Mouse (Mus musculus) heart, postnatal 36 days (tissue): ENCODE data around the gene Decr2. TPM values are rescaled to one million over a fixed set of nuclear protein-coding genes. Genes with fewer than 3 reads are reported as not detected.
"Not testable (repeated sequence)": the region's sequence is repeated elsewhere in the genome, so short reads cannot be mapped to it uniquely, and the experiment has no call there.

Experiments
- DNase-seq, 2 experiments: peaks; one replicate each; pipeline ENCODE4 v3.0.0; 2021 to 2022
- intact Hi-C: fragments of 180-260 bp; cut with DNase I; formaldehyde crosslinking; loops from one replicate; pipeline ENCODE4 v1.15.1; 2025
- total RNA-seq, 2 experiments: library from RNA; stranded (reverse); gene quantifications; 2 replicates each; pipeline ENCODE4 v1.2.3; 2021

Gene Decr2
- total RNA-seq, 2 experiments from 2014 or later, result 10.2 to 11.2 TPM

DNA sequence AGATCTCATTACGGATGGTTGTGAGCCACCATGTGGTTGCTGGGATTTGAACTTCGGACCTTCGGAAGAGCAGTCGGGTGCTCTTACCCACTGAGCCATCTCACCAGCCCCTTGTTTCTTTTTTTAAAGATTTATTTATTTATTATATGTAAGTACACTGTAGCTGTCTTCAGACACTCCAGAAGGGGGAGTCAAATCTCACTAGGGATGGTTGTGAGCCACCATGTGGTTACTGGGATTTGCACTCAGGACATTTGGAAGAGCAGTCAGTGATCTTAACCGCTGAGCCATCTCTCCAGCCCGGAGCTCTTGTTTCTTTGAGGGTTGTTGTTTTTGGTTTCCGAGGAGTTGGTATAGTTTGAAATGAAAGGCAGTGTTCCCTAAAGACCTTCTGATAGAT, 24.3 kb upstream of the Decr2 start:
- intact Hi-C loops, DNase-seq: not testable (repeated sequence)

DNA sequence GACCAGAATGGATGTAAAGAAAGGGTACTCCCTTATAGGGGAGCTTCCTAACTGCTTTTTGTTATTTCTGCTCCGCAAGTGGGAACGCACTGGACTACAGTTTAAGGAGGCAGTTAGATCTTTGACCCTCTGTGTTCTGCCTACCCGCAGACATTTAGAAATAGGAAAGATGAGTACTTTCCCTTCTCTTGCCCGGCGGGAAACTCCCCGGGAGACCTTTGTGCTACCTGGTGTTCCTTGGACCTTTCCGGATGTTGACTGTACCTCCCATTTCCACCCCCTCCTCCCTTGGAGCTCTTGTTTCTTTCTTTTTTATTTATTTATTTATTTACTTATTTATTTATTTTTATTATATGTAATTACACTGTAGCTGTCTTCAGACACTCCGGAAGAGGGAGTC, 23.9 kb upstream of the Decr2 start:
- intact Hi-C loops, result no loop called here
- DNase-seq, result no peak

DNA sequence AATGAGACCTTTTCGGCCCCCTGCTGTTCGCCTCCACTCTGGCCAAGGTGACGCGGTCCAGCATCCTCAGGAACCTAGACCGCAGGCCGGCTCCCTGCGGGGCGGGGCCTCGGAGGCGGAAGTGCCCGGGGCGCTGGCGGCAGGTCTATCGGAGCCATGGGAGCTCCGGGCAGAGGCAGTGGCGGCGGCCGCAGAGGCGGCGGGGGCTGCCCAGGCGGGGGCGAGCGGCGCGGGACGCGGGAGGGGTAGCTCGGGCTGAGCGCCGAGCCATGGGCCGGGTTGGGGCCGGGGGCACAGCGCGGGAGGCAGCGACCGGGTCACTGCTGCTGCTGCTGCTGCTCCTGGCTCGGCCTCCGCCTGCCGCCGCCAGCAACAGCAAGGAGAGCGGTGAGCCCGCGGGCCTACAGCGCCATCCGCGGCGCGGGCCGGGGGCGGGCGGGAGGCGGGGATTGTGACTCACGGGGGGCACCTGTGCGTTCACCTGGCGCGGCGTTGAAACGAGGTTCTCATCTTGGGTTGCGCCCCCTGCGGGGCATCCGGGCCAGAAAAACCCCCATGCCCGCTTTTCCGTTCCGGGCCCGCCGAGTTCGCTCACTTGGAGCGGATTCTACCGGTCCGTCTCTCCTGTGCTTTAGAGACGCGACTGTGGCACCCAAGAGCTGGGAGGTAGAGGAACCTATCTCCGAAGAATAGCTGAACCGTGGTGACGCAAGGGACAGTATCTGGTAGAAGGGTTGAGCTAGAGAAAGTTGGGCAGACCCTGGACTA, 23.2 kb upstream of the Decr2 start, which contains the start of gene Tmem8:
Gene Tmem8 (plus strand): TSS at position 119 of the 768 bp plus-strand sequence.
- DNase-seq, result peak; percentile 57 to 67
- intact Hi-C loops, result no loop called here

GRCm38 (mm10) chr17:26112751-26113150, 22.6 kb upstream of the Decr2 start:
- intact Hi-C loops, result no loop called here
- DNase-seq, result no peak

DNA sequence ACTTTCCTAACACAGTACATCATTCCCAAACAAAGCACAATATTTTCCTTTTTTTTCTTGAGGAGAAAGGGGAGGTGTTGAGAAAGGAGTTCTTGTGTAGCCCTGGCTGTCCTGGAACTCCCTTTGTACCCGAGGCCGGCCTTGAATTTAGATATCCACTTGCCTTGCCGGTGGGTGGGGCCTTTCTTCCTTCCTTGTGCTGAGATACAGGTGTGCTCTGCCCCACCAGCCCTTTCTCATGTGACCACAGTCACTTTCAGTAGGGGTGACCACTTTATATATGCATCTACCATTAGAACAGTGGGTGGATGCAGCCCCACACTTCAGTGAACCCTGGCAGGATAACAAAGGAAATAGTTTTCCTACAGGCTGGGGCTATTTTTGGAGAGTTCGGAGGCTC, 21.6 kb upstream of the Decr2 start:
- intact Hi-C loops, result no loop called here
- DNase-seq, result no peak

DNA sequence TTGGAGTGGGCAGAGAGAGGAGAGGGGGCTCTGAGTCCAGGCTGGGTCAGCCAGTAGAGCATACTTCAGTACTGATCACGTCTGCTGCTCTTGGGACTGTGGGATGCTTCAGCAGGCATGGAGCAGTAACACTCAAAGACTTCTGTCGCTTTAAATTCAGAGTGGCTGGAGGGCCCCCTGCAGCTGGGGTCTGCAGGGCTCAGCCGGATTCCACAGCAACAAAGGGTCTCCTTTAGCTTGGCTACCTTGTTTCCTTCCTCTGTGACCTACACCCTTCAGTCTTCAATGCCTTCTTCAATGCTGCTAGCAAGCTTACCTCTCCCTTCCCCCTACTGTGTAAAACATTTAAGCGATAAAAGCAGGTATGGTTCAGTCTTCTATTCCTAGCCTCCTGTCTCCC, 20.9 kb upstream of the Decr2 start:
- intact Hi-C loops, result no loop called here

GRCm38 (mm10) chr17:26110156-26110555, 20.0 kb upstream of the Decr2 start:
- no peak for DNase-seq
- intact Hi-C loops, result no loop called here

More for the DNA sequence above, 20.9 kb upstream of the Decr2 start:
- DNase-seq, result no peak

- intact Hi-C loops, result no loop called here
- DNase-seq, result no peak
Observed at GRCm38 (mm10) chr17:26105619-26106018, 15.5 kb upstream of the Decr2 start.

DNA sequence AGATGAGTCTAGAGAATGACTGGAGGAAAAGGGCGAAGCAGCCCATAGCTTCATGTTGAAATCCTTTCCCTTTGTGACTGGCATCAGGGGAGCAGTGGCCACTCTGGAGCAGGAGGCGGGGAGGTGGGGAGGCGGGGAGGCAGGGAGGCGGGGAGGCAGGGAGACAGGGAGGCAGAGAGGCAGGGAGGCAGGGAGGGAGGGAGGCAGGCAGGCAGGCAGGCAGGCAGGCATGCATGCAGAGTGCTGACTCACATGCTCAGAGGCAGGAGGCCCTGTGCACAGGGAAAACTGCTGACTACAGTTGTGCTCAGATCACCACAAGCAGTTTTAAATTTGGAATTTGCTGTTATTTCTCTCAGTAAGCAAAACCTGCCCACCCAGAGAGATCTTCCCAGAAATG, 11.3 kb upstream of the Decr2 start:
- intact Hi-C loops, result no loop called here
- DNase-seq, result no peak

- DNase-seq, result no peak
Observed at GRCm38 (mm10) chr17:26100166-26100565, 10.0 kb upstream of the Decr2 start.

GRCm38 (mm10) chr17:26099316-26099715, 9.2 kb upstream of the Decr2 start:
- intact Hi-C loops, DNase-seq: not testable (repeated sequence)

More at GRCm38 (mm10) chr17:26100166-26100565, 10.0 kb upstream of the Decr2 start:
- intact Hi-C loops, result no loop called here

DNA sequence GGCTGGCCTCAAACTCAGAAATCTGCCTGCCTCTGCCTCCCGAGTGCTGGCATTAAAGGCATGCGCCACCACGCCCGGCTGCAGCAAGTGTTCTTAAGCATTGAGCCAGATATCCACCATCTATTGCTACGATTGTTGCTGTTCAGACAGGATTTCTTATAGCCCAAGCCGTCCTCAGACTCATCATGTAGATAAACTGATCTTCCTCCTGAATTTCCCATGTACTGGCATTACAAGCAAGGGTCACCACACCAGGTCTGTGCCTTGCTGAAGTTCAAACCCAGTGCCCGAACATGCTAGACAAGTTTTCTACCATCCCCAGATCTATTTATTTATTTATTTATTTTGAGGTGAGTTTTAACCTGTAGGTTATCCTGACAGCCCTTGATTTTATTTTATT, 8.3 kb upstream of the Decr2 start:
- intact Hi-C loops, result no loop called here
- DNase-seq, result no peak

DNA sequence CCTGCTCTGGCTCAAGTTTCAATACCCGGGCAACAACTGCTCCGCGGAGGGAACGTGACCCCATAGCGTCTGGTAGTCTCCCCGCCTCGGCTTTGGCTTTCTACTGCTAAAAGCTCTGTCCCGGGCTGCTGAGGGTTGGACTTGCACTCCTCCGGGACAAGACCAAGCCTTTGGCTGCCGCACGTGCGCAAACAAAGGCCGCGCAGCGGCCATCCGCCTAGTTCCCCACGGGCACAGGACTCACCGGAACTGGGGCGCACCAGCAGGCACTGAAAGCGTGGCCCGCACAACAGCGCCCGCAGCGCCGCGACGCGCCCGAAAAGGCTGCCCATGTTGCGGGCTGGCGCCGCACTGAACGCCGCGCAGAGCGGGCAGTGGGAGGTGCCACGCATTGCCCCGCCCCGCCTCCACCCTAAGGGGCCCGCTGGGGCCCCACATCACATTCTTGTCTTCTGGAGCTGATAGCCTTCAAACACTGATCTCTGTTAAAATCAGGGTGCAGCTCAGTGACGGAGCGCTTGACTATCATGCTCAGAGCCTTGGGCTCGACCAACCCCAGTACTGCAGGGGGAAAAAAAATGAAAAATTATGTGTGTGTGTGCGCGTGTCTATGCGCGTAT, 5.1 kb upstream of the Decr2 start, which contains the start of gene Nme4:
Gene Nme4 (minus strand): TSS at position 482 of the 620 bp plus-strand sequence.
- DNase-seq, result peak; percentile 46 to 57
- intact Hi-C loops, result no loop called here

DNA sequence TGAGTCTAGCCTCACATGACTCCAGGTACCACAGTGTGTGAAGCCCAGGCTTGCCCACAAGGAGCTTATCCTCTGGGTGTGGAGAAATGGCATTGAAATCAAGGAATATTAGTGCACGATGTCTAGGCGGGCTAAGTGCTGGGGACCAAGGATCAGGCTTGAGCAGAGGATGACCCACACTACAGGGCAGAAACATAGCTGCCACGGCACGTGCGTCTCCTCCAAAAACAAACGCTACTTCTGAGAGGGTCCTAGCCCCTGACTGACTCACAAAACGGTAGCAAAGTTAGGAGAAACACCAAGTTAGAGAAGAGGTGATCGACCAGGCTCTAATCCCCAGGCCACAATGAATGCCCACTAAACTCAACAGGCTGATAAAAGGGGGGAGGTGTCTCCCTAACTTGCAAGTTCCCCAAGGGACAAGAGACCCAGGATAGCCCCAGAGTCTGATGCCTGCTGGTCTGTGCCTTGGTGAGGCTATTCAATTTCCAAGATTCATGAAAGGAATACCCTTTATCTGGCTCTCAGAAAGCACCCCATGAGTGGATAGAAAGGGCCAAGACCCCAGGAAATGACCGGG, 4.5 kb upstream of the Decr2 start:
- intact Hi-C loops, result loop anchor here (5.0 kb wide), 1 partner anchor 202 kb away; no protein-coding TSS in a partner anchor
- DNase-seq, result no peak

- no peak for DNase-seq
- intact Hi-C loops, result no loop called here
Observed at GRCm38 (mm10) chr17:26087059-26087564, 3.0 kb downstream of the Decr2 start.

- intact Hi-C loops, result no loop called here
- DNase-seq, result no peak
Observed at GRCm38 (mm10) chr17:26080867-26081266, 9.3 kb downstream of the Decr2 start.

DNA sequence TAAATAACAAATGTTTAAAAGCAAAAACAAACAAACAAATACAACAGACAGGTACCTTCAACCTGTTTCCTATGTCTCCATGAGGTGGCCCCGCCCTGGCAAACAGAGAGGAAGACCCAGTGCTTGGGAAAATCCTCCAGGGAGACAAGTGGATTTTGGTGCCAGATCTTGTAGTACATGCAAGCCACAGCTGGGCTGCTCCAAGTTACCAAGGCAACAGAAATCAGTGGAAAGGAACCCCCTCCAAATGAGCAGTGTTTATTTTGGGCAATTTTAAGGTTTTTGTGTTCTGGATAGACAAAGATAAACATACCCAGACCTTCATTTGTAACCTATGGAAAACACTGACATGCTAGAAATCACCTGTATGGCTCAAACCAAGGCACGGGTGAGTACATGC, 11.3 kb downstream of the Decr2 start:
- intact Hi-C loops, result no loop called here

GRCm38 (mm10) chr17:26075246-26075645, 14.9 kb downstream of the Decr2 start:
- no peak for DNase-seq
- intact Hi-C loops, result no loop called here

More for the DNA sequence above, 11.3 kb downstream of the Decr2 start:
- DNase-seq, result no peak

DNA sequence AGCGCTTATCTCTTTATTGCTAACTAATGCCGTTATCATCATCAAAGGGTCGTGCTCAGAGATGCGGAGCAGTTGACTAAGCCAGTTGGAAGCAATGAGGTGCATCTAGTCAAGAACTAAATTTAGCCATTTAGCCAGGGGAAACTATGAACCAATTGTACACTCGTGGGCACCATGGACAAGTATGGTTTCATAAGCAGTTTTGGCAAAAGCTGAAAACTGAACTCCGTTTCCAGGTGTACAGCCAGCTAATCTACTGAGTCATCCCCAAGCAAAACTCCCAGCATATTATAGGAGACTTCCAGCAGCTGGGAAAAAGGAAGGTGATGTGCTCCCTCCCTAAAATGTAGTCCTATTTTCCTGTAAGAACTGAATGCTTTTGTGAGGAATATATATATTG, 20.0 kb downstream of the Decr2 start:
- no peak for DNase-seq
- intact Hi-C loops, result loop anchor here (2.0 kb wide), 1 partner anchor 21 kb away; the partner anchor contains the start of gene Decr2

DNA sequence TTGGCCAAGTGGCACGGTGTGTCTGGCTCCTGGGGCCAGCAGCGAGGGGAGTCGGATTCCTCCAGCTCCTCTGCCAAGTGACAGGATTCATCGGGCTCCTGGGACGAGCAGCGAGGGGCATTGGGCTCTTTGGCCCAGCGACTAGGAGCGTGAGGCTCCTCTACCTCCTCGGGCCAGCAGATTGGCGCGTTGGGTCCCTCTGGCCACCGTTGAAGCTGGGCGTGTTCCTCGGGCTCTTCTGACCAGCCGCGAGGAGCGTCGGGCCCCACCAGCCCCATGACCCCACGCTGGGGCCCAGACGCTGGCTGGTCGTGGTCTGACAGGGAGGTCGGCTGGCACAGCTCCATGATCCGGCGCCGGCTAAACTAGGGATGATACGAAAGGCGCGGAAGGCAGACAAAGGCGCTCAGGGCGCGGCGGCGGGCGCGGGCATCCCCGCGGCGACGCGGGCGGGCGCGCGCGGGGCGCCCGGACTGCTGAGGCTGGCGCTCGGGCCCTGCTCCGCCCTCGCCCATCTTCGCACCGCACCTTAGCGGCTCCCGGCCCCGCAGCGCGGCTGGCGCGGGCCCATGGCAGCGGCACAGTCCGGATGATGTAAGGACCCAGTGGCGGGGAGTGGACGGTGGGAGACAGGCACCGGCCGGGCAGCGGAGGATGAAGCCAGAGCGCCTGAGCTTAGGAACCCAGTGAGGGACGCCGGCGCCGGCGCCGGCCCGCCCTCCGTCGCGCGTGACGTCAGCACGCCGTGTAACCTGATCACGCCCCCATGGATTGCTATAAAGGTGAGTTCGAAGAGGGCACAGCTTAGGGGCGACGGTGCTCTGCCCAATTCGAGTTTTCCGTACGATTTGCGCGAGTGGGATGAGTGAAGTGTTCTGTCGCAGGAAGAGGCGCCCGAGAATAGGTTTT, 21.1 kb downstream of the Decr2 start, which contains the start of gene Rab11fip3:
Gene Rab11fip3 (minus strand): TSS at position 725 of the 909 bp plus-strand sequence.
- intact Hi-C loops, result loop anchor here (2.0 kb wide), 1 partner anchor 28 kb away; no protein-coding TSS in a partner anchor
- peak; percentile 80 to 84 for DNase-seq
